Mouse (Mus musculus): Measurements from ENCODE around the gene Chsy1. TPM values are rescaled to one million over a fixed set of nuclear protein-coding genes. Genes with fewer than 3 reads are reported as not detected.

Chsy1 gene
- polyA plus RNA-seq, 1 experiment from 2014 or later = 30.4 TPM

GRCm38 (mm10) chr7:66104531-66104930 lies 4.8 kb upstream of the Chsy1 start:
- H3K4me3 ChIP-seq (ENCODE audit: low read depth, low read length) = no peak overlapping the region
- no peaks in the 10 kb centered on the region for H3K9me3 ChIP-seq (ENCODE audit: control insufficient read depth, low read length)
- no peak overlapping the region for H3K9ac ChIP-seq (ENCODE audit: low read depth, low read length)
- no peak for DNase-seq (ENCODE audit: low spot score)
- H3K36me3 ChIP-seq (ENCODE audit: control insufficient read depth, insufficient read depth, low read length) = no peaks in the 10 kb centered on the region
- H3K27me3 ChIP-seq (ENCODE audit: control insufficient read depth, insufficient read depth, low read length) = no peaks in the 10 kb centered on the region
- no peak for ATAC-seq (ENCODE audit: low FRiP score)
- no peak overlapping the region for H3K4me2 ChIP-seq (replicated peaks; ENCODE audit: low read depth, low read length)
- WGBS = 94% methylated on average over 5 of the region's 5 CpGs
- H3K4me1 ChIP-seq (replicated peaks; ENCODE audit: control insufficient read depth, insufficient read depth, low read length) = no peaks in the 10 kb centered on the region
- no peak overlapping the region for H3K27ac ChIP-seq (ENCODE audit: low read depth, low read length)

GRCm38 (mm10) chr7:66105771-66106170 lies 3.5 kb upstream of the Chsy1 start:
- ATAC-seq (ENCODE audit: low FRiP score) (no peak), DNase-seq (ENCODE audit: low spot score) (no peak)
- no peaks in the 10 kb centered on the region for H3K27me3 ChIP-seq (ENCODE audit: control insufficient read depth, insufficient read depth, low read length)
- 0 out of 2 replicates have a peak, but pooled peaks cover 1% of the 10 kb centered on the region for H3K4me1 ChIP-seq (replicated peaks; ENCODE audit: control insufficient read depth, insufficient read depth, low read length)
- no peaks in the 10 kb centered on the region for H3K36me3 ChIP-seq (ENCODE audit: control insufficient read depth, insufficient read depth, low read length)
- 81% methylated on average over 4 of the region's 4 CpGs for WGBS
- H3K9ac ChIP-seq (ENCODE audit: low read depth, low read length) = no peak overlapping the region
- H3K4me2 ChIP-seq (replicated peaks; ENCODE audit: low read depth, low read length) = no peak overlapping the region
- H3K9me3 ChIP-seq (ENCODE audit: control insufficient read depth, low read length) = no peaks in the 10 kb centered on the region
- H3K27ac ChIP-seq (ENCODE audit: low read depth, low read length) = no peak overlapping the region
- H3K4me3 ChIP-seq (ENCODE audit: low read depth, low read length) = no peak overlapping the region

GRCm38 (mm10) chr7:66106581-66107056 lies 2.7 kb upstream of the Chsy1 start:
- Histone ChIP-seq H3K27me3 (ENCODE audit: control insufficient read depth, insufficient read depth, low read length) (no peaks in the 10 kb centered on the region), H3K4me1 (replicated peaks; ENCODE audit: control insufficient read depth, insufficient read depth, low read length) (0 out of 2 replicates have a peak, but pooled peaks cover 3% of the 10 kb centered on the region), H3K4me3 (ENCODE audit: low read depth, low read length) (no peak overlapping the region), H3K36me3 (ENCODE audit: control insufficient read depth, insufficient read depth, low read length) (no peaks in the 10 kb centered on the region), H3K9ac (ENCODE audit: low read depth, low read length) (no peak overlapping the region), H3K27ac (ENCODE audit: low read depth, low read length) (no peak overlapping the region), H3K4me2 (replicated peaks; ENCODE audit: low read depth, low read length) (no peak overlapping the region), H3K9me3 (ENCODE audit: control insufficient read depth, low read length) (no peaks in the 10 kb centered on the region)
- 86% methylated on average over 7 of the region's 7 CpGs for WGBS
- ATAC-seq (ENCODE audit: low FRiP score) (no peak), DNase-seq (ENCODE audit: low spot score) (no peak)

- no peaks in the 10 kb centered on the region for H3K36me3 ChIP-seq (ENCODE audit: control insufficient read depth, insufficient read depth, low read length)
- ATAC-seq (ENCODE audit: low FRiP score) = no peak
- 83% methylated on average over 11 of the region's 11 CpGs for WGBS
Observed at GRCm38 (mm10) chr7:66107206-66107605, 2.1 kb upstream of the Chsy1 start.

GRCm38 (mm10) chr7:66107930-66108329 lies 1.4 kb upstream of the Chsy1 start:
- peak; percentile 39 for DNase-seq (ENCODE audit: low spot score)
- H3K4me2 ChIP-seq (replicated peaks; ENCODE audit: low read depth, low read length) = no peak overlapping the region
- H3K9me3 ChIP-seq (ENCODE audit: control insufficient read depth, low read length) = no peaks in the 10 kb centered on the region
- no peak overlapping the region for H3K27ac ChIP-seq (ENCODE audit: low read depth, low read length)
- no peaks in the 10 kb centered on the region for H3K27me3 ChIP-seq (ENCODE audit: control insufficient read depth, insufficient read depth, low read length)
- no peak overlapping the region for H3K4me3 ChIP-seq (ENCODE audit: low read depth, low read length)
- H3K4me1 ChIP-seq (replicated peaks; ENCODE audit: control insufficient read depth, insufficient read depth, low read length) = 0 out of 2 replicates have a peak, but pooled peaks cover 3% of the 10 kb centered on the region
- 8% methylated on average over 7 of the region's 7 CpGs for WGBS
- ATAC-seq (ENCODE audit: low FRiP score) = no peak
- H3K36me3 ChIP-seq (ENCODE audit: control insufficient read depth, insufficient read depth, low read length) = no peaks in the 10 kb centered on the region
- no peak overlapping the region for H3K9ac ChIP-seq (ENCODE audit: low read depth, low read length)

More at GRCm38 (mm10) chr7:66107206-66107605, 2.1 kb upstream of the Chsy1 start:
- no peaks in the 10 kb centered on the region for H3K9me3 ChIP-seq (ENCODE audit: control insufficient read depth, low read length)
- 0 out of 2 replicates have a peak, but pooled peaks cover 3% of the 10 kb centered on the region for H3K4me1 ChIP-seq (replicated peaks; ENCODE audit: control insufficient read depth, insufficient read depth, low read length)
- no peak overlapping the region for H3K4me3 ChIP-seq (ENCODE audit: low read depth, low read length)
- H3K27me3 ChIP-seq (ENCODE audit: control insufficient read depth, insufficient read depth, low read length) = no peaks in the 10 kb centered on the region
- DNase-seq (ENCODE audit: low spot score) = no peak
- no peak overlapping the region for H3K4me2 ChIP-seq (replicated peaks; ENCODE audit: low read depth, low read length)
- no peak overlapping the region for H3K9ac ChIP-seq (ENCODE audit: low read depth, low read length)
- no peak overlapping the region for H3K27ac ChIP-seq (ENCODE audit: low read depth, low read length)

- WGBS = under 1% methylated on average over 65 of the region's 77 CpGs
- ATAC-seq (ENCODE audit: low FRiP score) (peak; percentile 55), DNase-seq (ENCODE audit: low spot score) (peak; percentile 68)
- Histone ChIP-seq H3K9ac (ENCODE audit: low read depth, low read length) (peak overlapping the region; percentile 89), H3K4me3 (ENCODE audit: low read depth, low read length) (peak overlapping the region; percentile 86), H3K27me3 (ENCODE audit: control insufficient read depth, insufficient read depth, low read length) (no peaks in the 10 kb centered on the region), H3K36me3 (ENCODE audit: control insufficient read depth, insufficient read depth, low read length) (no peaks in the 10 kb centered on the region), H3K4me1 (replicated peaks; ENCODE audit: control insufficient read depth, insufficient read depth, low read length) (0 out of 2 replicates have a peak, but pooled peaks cover 3% of the 10 kb centered on the region), H3K4me2 (replicated peaks; ENCODE audit: low read depth, low read length) (peak overlapping the region; percentile 45), H3K9me3 (ENCODE audit: control insufficient read depth, low read length) (no peaks in the 10 kb centered on the region), H3K27ac (ENCODE audit: low read depth, low read length) (peak overlapping the region; percentile 92)
Observed at GRCm38 (mm10) chr7:66109855-66110635, 730 bp downstream of the Chsy1 start.

GRCm38 (mm10) chr7:66110636-66111112 lies 1.4 kb downstream of the Chsy1 start:
- WGBS = 6% methylated on average over 10 of the region's 10 CpGs

GRCm38 (mm10) chr7:66111211-66111610 lies 1.9 kb downstream of the Chsy1 start:
- no peak for ATAC-seq (ENCODE audit: low FRiP score)
- Histone ChIP-seq H3K36me3 (ENCODE audit: control insufficient read depth, insufficient read depth, low read length) (no peaks in the 10 kb centered on the region), H3K4me1 (replicated peaks; ENCODE audit: control insufficient read depth, insufficient read depth, low read length) (0 out of 2 replicates have a peak, but pooled peaks cover 3% of the 10 kb centered on the region), H3K9me3 (ENCODE audit: control insufficient read depth, low read length) (no peaks in the 10 kb centered on the region), H3K9ac (ENCODE audit: low read depth, low read length) (peak overlapping the region; percentile 89), H3K27me3 (ENCODE audit: control insufficient read depth, insufficient read depth, low read length) (no peaks in the 10 kb centered on the region), H3K27ac (ENCODE audit: low read depth, low read length) (no peak overlapping the region), H3K4me3 (ENCODE audit: low read depth, low read length) (peak overlapping the region; percentile 86), H3K4me2 (replicated peaks; ENCODE audit: low read depth, low read length) (peak overlapping the region; percentile 45)
- WGBS = 59% methylated on average over 10 of the region's 10 CpGs
- DNase-seq (ENCODE audit: low spot score) = peak; percentile 23

More at GRCm38 (mm10) chr7:66110636-66111112, 1.4 kb downstream of the Chsy1 start:
- Histone ChIP-seq H3K4me1 (replicated peaks; ENCODE audit: control insufficient read depth, insufficient read depth, low read length) (0 out of 2 replicates have a peak, but pooled peaks cover 3% of the 10 kb centered on the region), H3K36me3 (ENCODE audit: control insufficient read depth, insufficient read depth, low read length) (no peaks in the 10 kb centered on the region), H3K9me3 (ENCODE audit: control insufficient read depth, low read length) (no peaks in the 10 kb centered on the region), H3K4me3 (ENCODE audit: low read depth, low read length) (peak overlapping the region; percentile 86), H3K9ac (ENCODE audit: low read depth, low read length) (peak overlapping the region; percentile 89), H3K27ac (ENCODE audit: low read depth, low read length) (no peak overlapping the region; the same call in 1 of the 2 replicates), H3K27me3 (ENCODE audit: control insufficient read depth, insufficient read depth, low read length) (no peaks in the 10 kb centered on the region), H3K4me2 (replicated peaks; ENCODE audit: low read depth, low read length) (peak overlapping the region; percentile 45)
- no peak for DNase-seq (ENCODE audit: low spot score)
- no peak for ATAC-seq (ENCODE audit: low FRiP score)

All from hindbrain, embryonic 11.5 days (tissue).